Mouse (Mus musculus): ENCODE measurements around the gene Cd52.

DNA sequence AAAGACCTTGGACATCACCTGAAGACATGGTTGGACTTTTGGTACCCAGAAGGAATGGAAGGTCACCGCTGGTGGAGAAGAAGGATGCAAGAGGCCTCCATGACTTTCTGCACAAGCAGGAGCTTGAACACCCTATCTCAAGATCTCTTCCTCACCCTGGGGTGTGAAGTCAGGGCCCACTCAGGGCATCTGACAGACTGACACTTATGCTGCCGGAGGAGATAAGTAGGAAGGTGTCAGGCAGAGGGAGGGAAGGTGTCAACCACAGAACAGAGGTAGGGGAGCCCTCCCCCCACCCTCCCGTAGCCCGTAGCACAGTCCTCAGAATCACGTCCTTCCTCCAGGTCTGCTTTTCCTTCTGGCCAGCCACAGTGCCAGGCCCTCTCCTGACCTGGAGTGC, 47.2 kb downstream of the Cd52 start:
- TF ChIP-seq CTCF (IDR thresholded peaks at IDR 0.05; ENCODE audit: low read depth, low read length) (no peak), GATA1 (IDR thresholded peaks at IDR 0.05; ENCODE audit: borderline replicate concordance, low read length) (no peak), POLR2AphosphoS5 (IDR thresholded peaks at IDR 0.05; ENCODE audit: insufficient replicate concordance, low read depth, low read length) (no peak)

Measured in G1E (cell line).